Mouse (Mus musculus) cerebellum, adult (tissue): ENCODE data around the gene Acp7.

ENCODE experiments used
- ATAC-seq: cut with Nextera tagmentation; 2 replicates; pipeline ENCODE4 v1.9.2; 2017; ENCODE audit warnings: mild to moderate bottlenecking, moderate library complexity, mixed read lengths; ENCODE audit not compliant: insufficient number of reproducible peaks, low FRiP score, low TSS enrichment

Gene Acp7

DNA sequence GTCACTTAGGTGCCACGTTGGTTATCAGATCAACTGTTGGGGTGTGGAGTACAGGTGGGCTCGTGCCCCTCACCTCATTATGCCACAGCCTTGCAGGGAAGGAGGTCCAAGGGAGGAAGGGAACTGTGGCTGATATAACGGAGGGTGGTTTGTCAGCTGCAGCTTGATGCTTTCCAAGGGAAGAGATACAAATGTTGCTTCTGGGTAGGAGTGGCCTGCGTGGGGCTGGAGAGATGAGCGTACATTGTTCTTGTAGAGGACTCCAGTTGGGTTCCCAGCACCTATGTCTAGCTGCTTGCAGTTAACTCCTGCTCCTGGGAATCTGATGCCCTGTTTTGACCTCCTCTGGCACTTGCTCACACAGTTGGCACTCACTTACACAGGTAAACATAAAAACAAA is 28.0 kb downstream of the Acp7 start:
- no peak for ATAC-seq

DNA sequence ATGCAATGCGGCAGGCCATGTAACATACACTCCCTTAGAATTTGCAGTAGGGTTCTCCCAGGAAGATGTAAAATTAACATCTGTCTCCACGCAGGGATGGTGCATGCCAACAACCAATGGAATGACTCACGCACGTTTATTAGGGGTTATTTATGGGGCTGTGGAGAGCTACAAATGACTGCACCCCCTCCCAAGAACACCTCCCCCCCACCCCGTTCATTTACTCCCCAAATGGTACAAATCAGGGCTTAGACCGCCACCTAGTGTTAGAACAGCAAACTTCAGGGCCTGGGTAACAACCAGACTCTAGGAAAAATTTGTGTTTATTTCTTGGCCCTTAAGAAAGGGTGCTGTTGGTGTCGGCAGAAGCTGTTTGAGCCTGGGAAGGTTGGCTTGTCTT is 29.5 kb downstream of the Acp7 start:
- no peak for ATAC-seq

DNA sequence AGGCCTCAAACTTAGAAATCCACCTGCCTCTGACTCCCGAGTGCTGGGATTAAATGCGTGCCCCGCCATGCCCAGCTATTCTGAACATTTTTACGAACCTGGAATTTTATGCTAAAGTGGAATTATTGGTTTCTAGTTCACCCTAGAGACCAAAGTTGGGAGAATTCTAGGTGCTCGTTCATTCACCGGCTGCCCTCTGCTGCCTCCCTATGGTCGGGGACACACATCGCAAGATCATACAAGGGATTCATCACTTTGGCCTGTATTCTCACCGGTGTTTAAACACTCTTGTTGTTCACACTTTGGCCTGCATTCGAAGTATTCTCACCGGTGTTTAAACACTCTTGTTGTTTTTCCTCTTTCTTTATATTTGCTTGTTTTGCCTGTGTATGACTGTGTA is 30.1 kb downstream of the Acp7 start:
- no peak for ATAC-seq

DNA sequence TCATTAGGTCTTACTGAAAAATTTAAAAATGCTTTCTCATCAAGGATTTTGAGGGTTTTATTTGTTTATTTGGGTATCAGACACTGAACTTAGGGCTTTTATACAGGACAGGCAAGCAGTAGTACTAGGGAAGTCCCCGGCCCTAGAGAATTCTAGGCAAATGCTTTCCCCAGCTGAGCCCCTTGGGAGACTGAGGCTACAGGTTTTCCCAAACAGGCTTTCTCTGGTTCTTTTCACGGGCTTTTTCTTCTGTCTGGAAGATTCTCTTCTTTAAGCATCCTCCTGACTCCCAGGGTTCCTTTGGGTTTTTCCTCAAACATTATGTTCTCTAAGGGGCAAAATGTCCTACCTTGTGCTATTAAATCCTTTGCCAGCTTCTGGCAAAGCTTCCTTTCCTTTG is 32.2 kb downstream of the Acp7 start:
- ATAC-seq = no peak

DNA sequence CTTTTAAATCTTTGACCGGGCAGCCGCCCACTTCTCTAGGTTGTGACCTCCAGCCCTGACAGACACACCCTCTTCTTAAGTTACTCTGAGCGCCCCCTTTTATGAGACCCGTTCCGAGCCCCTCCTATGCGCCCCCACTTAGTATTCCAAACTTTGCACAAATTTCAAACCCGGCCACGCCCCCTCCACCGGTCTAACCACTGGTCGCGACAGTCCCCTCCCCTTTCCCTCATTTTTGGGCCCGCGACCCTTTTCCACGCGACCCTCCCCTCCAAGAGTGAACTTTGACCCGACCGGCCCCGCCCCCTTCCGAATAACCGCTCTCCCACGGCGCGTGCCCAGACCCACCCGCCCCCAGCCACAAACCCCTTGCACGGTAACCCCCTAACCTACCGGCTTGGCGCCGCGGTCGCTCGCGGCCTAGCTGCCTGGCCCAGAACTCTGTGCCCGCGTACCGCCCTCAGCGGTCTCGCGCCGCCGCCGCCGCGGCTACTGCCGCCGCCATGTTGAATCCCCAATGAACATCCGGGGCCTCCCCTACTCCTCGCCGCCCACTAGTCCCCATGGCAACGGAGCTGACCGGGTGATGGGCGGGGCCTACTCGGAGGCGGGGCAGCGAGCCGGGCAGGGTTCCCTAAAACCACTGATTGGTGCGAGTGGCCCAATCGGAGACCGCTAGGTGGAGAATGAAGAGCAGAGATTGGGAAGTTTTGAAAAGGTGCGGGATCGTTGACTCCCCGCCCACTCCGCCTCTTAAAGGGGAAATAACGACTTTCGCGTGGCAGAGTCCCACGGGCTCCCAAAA is 33.3 kb downstream of the Acp7 start, which contains the start of the genes Samd4b and Pak4:
Gene Samd4b, minus strand, starts transcription at position 503 of the 805 bp plus-strand sequence.
Gene Pak4, minus strand, starts transcription at position 544 of the 805 bp plus-strand sequence.
- peak; percentile 90 for ATAC-seq

DNA sequence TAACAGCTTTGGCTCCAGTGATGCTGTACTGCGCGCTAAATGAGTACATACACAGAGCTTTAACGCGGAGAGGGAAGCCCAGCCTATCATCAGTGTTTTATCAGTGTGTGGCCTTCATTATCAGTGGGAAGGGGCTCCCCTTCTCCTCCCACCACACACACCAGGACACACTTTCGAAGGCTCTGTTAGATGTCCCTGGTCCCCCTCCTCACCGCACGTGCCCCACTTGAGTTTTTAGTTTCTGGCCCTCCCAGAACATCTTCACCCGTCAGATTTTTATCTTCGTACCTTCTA is 33.9 kb downstream of the Acp7 start:
- no peak for ATAC-seq

DNA sequence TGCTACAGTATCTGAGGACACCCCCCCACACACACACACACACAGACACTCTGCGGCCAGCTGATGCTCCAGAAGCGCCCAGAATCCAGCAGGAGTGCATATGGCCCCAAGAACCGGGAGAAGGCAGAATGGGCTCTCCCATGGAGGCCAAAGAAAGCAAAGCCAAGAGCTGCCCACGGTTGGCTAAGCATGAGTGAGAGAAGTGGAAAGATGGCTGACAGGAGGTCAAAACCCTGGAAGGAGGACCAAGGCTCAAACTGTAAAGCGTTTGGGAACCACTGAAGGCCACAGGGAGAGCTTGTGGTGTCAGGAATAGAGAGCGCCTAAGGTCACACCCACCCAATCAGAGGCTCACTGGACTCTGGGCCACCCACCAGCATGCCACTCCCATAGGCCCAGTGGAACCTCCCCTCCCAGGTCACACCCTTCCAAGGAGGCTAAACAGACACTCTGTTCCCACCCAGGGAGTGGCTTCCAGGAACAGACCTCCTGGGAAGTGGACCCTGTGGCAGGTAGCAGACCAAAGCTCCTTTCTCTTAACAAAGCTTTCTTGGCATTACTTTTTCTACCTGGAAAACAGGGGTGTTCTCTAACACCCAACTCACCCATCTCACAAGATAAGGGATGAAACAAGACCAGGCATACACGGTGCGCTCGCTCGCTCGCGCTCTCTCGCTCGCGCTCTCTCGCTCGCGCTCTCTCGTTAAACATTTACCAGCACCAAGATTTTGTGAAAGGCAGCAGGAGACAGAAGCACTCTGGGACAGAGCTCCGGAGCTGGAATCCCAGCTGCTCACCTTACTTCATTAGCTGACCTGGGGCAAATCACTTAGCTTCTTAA is 34.5 kb downstream of the Acp7 start:
- no peak for ATAC-seq

DNA sequence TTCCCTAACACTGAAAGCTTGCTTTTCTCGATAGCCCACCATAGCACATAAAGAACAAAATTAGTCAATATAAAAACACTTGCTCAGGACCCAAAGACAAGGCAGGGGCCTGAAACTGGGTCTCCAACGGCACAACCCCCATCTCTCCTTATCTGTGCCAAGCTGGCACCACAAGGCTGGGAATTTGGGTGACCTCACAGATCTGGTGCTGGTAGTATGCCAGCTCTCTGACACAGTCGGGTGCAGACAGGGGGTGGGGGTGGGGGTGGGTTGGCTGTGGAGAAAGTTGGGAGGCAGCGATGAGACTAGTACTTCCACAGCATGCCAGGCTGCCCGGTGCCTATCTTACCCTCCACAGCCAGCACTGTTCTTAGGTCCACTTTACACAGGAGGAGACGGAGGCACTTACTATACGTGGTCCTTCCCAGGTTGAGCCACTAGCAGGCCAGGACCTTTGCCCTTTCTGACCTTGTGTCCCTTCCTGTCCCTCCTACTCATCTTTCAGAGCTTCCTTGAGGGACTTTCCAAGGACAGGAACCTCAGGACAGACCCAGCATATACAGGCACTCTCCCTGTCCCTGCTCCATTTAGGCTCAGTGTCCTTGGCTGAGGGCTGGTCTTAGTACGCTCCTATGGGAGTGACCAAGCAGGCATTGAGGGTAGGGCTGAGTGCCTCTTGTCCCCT is 35.2 kb downstream of the Acp7 start:
- ATAC-seq = no peak

DNA sequence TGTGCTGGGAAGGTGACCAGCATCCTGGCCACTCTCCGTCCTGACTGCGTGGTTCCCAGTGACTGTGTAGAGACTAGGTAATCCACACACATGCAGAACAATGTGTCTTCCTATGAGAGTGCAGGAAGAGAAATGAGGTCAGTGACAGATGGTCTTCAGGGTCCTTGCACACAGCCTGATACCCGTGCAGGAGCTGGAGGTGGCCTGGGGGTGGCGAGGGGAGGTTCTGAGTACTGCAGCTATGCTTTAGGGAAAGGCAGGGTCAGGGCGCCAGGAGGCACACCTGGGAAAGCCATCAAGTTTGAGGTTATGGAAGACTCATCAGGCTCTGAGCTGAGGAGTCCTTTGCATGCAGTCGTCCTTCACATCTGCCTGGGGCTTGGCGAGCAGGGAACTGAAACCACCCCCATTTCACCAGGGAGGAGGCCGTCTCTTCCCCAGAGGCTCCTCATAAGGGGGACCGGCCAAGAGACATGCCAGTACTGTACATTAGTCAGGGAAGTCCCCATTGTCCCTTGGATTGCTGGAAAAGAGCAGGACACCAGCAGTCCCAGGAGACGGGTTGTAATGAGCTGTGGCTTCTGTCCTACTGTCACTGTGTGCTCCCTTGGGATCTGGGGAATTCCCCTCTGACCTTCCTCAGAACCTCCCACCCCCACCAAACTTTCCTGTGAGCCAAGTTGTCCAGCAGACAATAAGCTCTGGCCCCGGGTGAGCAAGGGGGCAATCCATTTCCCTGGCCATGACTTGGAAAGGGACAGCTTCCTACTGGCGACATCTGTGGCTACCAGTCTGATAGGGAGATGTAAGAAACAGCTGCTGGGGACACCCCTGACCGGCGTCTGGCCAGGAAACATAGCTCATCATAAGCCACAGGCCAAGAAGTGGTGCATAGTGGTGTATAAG is 37.7 kb downstream of the Acp7 start:
- ATAC-seq = no peak

DNA sequence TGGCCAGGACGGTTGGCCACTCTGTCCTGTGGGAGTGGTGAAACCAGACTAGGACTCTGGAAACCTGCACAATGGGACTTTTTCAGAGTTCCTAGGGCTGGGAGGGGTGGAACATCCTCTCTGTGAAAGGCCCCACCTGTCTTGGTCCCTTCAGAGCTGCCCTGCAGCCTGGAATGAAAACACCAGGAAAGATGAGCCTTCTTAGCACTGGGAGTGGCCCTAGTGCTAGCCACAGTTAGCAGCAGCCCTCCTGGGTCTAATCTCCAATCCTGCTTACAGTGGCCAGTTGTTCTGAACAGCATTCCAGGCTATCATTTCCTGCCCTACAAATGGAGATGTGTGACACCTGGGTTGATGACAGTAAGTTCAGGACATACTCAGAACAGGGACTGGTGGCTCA is 39.3 kb downstream of the Acp7 start:
- no peak for ATAC-seq

DNA sequence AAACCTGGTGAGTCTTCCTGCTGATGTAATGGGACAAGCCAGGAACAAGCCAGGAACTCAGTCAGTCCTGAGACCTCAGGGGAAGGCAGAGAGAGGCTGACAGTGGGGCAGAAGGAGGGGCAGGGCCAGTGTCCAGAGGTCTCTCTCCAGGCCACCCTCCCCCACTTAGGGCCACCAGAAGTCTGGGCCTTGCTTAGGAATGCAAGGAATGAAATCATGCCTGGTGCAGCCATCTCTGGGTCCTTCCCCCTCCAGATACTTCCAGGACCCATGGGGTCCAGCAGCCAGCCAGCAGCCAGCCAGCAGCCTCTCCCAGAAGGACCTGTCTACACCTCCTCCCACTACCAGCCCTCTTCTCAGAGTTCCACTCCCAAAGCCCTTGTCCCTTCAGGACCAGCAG is 43.5 kb downstream of the Acp7 start:
- no peak for ATAC-seq

DNA sequence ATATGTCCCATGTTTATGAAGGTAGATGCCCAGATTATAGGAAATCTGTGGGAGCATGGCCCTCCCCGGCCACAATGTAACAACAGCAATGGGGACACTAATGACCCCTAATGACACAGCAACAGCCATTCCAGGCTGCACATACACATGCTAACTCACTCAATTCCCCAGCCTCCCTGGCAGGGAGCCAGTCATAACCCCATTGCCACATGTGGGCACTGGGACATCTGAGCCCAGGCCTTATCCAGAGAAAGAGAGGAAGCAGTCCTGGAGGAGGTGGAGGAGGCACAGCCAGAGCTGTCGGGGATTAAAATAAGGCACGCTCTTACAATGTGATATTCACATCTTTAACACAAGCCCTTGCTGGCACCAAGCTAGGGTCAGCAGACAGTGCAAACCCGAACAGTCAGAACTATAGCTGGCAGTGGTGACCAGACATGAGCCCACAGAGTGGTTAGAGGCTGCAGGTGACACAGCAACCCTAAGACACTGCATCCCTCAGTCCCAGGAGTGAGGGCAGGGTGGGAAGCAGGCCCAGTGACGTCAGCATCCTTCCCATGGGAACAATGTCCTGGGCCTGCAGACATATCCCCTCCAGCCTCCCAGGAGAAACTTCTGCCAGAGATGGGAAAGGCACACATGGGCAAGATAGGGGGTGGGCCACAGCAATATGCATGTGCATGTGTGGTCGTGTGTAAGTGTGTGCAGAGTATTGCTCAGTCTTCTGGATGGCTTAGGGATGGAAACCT is 44.3 kb downstream of the Acp7 start:
- ATAC-seq = no peak

DNA sequence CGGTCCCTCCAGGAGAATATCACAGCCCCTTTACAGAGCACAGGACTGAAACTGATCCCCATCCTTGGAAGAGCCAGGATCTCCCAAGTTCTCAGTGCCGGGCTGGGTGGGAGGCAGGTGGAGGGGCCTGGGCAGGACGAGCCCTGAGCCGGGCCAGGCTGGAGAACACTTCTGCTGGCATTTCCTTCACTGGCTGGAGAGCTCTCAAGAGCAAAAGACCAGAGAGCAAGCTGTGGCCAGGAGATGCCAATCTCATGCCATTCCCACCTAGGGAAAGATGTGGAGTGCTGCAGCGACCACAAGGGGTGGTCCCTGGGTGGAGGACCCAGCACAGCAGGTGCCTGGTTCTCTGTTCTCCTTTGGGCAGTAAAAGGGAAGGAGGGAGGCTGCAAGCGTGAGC is 46.1 kb downstream of the Acp7 start:
- ATAC-seq = no peak

DNA sequence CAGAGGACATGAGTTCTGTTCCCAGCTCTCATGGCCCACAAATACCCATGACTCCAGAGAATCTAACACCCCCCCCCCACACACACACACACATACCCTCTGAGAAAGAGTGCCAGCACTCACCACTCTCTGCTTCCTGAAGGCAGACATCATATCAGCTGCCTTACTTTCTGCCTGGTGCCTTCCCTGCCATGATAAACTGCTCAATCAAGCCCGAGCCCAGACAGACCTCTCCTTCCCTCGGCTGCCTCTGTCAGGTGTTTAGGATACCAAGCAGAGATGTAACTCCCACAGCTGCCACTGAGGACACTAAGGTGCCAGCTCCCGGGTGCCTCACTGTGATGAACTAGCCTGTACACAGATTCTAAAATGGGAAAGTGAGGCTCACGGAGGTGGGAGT is 46.7 kb downstream of the Acp7 start:
- no peak for ATAC-seq

DNA sequence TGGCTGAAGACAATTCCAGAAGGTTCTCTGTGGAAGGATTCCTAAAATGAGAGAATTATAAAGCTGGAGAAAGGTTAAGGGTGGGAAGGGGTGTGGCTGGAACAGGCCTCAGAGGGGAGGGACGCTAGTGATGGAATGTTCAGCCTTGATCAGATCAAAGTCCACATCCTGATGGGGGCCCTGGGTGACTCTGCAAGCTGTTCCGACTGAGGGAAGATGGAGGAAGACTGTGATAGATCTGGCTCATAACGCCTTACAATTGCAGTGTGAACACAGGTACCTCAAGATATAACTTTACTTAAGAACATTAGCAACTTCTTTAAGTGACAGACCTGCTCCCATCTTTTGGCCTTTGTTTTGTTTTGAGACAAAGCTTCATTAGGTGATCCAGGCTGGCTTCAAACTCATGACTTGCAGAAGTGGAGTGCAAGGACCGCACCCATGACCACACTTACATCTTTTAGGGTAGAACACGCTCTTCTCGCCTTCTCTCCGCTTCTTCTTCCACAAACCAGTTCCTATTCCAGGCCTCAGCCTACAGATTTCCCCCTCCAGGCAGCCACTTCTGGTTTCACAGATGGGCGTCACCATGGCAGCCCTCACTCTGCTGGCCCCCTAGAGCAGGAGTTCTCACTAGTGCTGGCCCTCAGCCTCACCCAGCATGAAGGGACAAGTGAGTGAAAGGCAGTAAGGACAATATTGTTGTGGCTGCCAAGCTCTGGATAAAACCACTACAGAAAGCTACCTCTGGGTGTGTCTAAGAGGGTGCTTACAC is 47.4 kb downstream of the Acp7 start:
- ATAC-seq = no peak

DNA sequence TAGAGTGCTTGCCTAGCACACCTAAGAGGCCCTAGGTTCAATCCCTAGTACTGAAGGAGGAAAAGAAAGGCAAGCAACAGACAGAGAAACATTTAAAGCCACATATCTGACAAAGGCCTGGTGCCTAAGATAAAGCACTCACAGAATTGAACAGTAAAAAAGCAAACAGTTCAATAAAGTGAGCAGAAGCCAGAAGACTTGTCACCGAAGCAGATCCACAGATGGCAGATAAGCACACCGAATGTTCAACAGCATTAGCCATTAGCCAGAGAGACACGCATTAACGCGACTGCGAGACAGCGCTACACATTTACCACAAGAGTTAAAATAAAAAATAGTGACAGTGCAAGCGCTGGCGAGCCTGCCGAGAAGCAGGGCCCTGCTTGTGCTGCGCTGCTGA is 48.3 kb downstream of the Acp7 start:
- ATAC-seq = no peak

DNA sequence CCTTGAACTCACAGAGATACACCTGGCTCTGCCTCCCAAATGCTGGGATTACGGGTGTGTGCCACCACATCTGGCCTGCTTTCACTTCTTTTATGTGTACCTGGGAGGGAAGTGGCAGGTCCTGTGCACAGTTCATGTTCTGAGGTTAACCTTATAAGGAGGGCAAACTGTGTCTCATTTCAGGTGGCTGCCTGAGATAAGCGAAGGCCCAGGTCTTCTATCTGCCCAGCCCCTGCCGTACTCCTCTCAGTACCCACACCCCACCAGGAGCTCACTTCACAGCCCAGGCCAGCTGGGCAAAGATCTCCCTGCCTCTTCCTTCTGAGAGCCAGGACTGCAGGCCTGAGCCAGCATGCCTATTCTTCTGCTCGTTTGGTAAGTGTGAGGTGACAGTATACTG is 49.4 kb downstream of the Acp7 start:
- ATAC-seq = no peak

DNA sequence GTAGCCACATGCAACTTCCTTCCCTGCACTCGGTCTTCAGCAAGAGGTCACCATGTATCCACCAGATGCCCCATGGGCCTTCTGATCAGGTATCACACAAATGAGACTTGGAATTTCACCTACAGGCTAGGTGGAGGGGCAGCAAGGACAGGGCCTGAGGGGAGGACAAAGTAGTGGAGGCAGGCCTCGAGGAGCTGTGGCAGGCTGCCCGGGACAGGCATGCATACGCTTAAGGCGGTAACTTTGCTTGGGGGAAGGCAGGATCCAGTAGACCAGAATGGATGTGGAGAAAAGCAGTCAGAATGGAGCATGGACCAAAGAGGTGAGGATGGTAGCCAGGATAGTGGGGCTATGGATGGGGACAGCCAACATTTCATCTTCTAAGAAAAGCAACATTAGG is 51.3 kb downstream of the Acp7 start:
- ATAC-seq = no peak

DNA sequence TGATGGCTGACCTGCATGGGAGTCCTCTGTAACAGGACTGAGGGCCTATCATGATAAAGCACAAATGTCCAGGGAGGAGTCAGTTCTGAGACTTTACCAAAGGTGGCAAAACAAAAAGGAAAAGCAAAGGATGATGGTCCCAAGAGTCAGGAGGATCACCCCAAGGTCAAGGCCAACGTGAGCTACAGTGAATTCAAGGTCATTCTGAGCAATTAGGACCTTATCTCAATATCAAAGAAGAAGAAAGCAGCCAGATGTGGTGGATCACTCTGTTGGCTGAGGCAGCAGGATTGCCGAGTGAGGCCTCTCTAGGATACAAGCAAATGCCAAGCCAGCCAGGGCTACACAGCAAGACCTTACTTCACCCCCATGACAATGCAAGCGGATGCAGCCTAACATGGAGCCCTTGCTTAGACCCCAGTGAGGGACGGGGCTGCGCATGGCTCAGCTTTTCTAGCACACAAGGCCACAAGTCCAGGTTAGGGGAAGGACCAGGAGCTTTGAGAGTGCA is 52.5 kb downstream of the Acp7 start:
- ATAC-seq = no peak
